Mouse (Mus musculus) fat pad, adult 2 months (tissue): ENCODE data around the gene Rsph3b.
"Not testable (repeated sequence)": the region's sequence is repeated elsewhere in the genome, so short reads cannot be mapped to it uniquely, and the experiment has no call there.

Experiments
- DNase-seq: peaks from one replicate; pipeline ENCODE4 v3.0.0-alpha.2; 2011; ENCODE audit warnings: low read depth, low spot score; ENCODE audit errors: extremely low read depth

The Rsph3b gene

DNA sequence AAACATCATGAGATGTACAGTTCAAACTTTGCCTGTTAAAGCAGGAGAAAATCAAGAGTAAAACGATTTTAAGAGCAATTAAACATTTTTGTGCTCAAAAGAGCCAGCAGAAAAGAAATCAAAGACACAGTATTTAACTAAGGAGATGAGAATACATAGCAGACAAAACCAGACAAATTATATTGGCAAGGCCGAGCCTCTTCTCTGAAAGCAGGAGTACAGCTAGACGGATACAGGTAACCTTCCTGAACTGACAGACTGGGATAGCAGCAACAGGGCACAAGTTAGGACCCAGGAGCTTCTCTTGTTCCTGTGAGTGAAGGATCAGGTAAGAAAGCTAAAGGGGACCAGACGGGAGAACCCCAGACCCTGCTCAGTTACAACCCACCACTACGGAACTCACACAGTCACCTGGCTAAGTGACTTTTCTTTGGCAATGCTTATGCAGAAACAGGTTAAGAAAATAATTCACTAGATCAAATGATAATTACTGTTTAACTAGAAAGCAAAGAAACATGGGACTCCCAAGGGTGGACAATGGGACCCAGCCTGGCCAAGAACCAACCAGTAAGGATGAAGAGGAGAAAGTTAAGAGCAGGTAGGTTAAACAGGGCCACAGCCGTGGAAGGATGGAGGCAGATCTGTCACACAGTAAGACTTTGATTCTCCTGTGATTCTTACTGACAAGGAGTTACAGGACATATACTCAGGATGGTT, 11.2 kb upstream of the Rsph3b start:
- DNase-seq: not testable (repeated sequence)

DNA sequence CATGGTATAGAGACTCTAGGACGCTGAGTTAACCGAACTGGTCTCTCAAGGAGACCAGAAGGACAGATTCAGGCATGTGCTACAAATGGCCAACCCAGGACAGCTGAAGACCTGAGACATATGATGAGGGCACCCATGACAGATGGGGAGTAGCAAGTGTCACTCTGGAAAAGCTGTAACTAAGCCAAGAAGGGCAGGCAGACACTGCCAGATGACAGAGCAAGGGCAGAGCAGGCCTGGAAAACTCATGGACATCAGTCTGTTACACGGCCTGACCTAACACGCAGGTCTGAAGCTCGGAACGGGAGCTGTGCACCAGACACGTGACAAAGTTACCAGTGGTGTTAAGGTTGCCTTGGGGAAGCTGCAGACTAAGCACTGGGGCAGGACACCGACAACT, 10.4 kb upstream of the Rsph3b start:
- not testable (repeated sequence) for DNase-seq

DNA sequence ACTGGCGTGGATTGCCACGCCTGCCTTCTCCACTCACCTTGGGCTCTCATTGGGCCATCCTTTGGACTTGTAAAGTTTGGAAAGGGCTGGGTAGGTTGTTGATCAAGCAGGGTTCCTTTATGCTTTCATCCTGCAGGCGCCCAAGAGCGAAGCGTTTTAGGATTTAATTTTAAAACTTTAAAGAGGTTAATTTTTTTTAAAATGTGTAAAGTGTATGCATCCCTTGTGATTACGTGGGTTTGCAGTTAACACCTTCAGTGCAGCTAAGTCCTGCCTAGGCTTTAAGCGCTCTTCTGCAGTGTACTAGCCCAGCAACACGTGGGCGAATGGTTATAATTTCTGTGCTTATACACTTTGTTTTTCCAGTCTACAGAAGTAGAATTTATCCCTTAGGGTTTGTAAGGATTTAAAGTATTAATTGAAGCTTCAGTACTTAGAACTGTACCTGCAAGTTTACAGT, 317 bp upstream of the Rsph3b start:
- DNase-seq: not testable (repeated sequence)

DNA sequence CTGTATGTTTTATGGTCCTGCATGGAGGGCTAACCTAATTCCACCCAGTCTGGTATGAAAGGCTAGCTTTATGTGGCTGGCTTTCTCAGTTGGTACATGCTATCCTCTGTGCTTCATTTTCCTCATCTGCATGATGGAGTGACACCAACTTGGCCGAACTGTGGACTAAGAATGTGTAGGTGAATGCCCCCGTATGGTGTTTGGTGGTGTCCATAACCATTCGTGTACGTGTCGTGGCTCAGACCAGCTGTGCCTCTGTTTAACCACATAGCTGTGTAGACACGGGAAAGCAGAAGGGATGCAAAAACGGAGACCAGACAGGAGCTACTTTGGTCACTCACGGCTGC, 872 bp downstream of the Rsph3b start:
- DNase-seq: not testable (repeated sequence)

DNA sequence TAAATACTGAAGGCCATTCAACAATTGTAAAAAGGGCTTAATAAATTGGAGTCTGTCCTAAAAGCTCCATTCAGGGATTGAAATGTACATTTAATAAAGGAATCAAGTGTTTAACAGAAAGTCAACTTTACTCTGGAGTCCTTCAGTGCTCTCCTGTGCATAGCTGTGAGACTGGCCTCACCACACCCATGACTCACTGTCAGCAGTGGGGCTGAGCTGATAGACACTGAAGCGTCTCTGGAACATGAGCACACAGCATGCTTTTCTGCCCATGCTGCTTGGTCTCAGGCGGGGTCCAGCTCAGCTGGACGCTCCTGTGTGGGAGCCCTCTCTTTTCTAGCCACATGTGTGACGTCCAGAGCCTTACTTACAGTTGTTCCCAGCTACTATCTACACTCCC, 5.9 kb downstream of the Rsph3b start:
- DNase-seq: not testable (repeated sequence)

DNA sequence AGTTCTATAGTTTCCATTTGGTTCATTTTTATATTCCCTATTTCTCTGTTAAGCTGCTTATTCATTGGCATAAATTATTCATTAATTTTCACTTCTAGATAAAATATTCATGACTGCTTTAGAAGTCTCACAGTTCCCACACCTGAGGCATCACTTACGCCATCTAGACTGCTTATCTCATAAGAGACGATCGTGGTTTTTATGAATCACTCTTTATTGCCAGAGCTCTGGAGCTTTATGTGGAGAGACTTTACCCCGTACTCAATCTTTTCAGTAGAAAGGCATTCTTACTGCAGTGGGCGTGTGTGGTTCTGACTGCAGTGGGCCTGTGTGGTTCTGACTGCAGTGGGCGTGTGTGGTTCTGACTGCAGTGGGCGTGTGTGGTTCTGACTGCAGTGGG, 16.9 kb downstream of the Rsph3b start:
- not testable (repeated sequence) for DNase-seq

DNA sequence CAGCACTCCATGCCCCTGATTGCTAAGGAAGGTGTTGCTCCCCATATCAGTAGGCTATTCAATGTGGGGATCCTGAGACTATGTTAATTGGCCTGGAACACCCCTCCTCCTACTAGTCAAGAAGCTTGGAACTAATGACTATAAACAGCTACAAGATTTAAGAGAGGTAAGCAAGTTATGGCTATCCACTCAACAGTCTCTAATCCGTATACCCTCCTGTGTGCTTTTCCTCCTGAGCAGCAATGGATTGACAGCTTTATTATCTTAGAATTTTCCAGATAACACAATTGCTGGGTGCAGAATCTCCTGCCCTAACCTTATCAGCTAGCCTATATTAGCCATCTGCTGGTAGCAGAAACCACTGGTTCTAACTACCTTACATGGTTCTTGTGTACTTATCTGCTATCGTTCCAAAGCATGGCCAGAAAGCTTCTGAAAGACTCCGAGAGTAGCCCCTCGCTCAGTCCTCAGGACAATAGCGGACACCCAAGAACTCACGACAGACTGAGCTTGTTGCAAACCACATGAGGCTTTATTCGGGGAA, 28.1 kb downstream of the Rsph3b start:
- not testable (repeated sequence) for DNase-seq

DNA sequence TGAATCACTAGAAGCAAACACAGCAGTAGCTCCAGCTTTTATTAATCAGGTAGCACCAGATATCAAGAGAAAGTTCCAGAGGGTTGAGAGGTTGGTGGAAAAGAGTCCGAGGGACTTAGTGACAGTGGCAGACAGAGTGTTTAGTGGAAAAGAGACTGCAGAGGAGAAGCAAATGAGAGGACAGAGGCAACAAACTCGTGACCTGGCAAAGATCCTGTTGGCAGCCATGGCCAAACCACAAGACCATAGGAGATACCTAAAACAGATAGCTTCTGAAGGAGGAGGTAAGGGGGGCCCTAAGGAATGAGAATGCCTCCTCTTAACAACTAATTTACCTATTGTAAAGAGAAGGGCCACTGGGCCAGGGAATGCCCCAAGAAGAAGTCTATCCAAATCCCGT, 29.1 kb downstream of the Rsph3b start:
- not testable (repeated sequence) for DNase-seq

DNA sequence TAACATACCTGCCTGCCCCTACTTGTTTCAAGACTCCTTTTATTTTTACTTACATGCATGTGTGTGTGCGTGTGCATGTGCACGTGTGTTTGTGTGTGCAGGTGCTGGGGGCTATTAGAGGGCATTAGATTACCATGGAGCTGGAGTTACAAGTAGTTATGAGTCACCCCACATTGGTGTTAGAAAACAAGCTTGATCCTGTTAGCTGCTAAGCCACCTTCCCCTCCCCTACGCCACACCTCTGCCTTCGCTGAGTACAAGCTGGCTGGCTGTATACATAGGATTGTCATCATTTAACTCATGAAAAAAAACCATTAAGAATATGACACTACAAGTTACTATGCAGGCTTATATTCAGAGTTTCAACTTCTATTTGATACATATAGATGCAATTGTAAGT, 33.2 kb downstream of the Rsph3b start:
- DNase-seq: not testable (repeated sequence)

DNA sequence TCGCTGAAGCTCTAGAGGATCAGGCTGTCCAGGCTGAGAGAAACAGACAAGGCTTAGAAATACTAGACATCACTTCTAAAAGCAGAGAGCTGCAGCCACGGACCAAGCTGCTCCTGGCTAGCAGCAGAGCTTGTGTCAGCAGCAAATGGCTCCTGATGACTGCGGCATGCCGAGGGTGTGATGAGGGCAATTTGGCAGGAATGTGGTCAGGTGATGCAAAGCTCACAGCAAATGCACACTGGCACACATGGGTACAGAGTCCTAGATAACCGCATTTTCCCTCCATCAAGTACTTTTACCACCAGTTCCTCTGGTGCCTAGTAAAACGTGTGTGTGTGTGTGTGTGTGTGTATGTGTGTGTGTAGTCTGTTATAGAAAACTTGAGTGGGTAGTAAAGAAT, 34.4 kb downstream of the Rsph3b start:
- DNase-seq: not testable (repeated sequence)

DNA sequence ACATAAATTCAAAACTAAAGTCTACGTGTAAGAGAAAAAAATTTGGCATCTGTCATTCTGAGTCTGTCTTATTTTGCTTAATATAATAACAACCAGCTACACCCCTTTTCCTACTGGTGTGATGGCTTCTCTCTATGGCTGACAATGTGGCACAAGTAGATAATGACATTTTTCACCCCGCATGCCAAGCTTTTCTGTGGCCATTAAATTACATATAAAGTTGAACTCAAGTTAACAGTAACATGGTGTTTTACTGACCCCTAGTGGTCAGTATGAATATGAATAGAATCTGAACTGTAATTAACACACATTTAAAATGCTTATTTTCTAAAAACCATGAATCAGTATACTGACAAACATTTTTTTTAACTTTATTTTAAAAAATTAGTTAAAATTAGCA, 48.1 kb downstream of the Rsph3b start:
- not testable (repeated sequence) for DNase-seq

DNA sequence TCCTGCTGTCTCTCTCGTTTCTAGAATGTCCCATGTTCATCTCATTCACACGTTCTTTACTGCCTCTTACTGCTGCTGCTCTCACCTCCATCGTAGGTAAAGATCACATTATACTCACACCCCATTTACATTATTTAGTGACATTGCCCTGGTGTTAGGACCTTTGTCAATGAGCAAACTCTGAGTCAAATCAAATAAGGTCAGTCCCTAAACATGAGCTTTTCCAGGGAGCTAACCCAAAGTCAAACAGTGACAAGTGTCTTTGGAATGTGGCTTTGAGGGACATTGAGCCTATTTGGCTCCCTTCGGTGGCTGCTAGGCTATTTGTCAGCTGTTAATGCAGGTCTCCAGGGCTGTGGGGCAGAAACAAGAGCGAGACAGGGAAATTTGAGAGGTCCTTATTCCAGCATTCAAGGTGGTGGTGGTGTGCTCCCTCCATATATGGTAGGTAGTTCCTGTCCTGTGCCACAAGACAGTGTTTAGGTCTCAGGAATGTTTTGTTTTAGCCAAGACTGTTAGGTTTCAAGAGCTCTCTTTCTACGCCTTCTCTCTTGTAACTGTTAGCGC, 50.4 kb downstream of the Rsph3b start:
- not testable (repeated sequence) for DNase-seq

DNA sequence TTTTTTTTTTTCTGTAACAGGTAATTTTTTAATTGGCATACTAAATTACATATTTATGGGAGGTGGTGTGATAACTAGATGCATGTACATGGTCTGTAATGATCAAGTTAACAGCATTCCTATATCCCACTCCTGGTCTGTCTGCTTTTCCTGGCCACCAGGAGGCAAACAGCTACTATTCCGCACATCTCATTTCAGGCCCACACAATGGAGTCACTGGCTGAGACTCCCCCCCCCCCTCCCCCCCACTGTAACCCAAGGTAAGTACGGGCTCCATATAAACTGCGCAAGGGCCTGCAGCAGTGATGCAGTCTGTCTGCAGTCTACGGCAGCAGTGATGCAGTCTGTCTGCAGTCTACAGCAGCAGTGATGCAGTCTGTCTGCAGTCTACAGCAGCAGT, 51.7 kb downstream of the Rsph3b start:
- DNase-seq: no peak

DNA sequence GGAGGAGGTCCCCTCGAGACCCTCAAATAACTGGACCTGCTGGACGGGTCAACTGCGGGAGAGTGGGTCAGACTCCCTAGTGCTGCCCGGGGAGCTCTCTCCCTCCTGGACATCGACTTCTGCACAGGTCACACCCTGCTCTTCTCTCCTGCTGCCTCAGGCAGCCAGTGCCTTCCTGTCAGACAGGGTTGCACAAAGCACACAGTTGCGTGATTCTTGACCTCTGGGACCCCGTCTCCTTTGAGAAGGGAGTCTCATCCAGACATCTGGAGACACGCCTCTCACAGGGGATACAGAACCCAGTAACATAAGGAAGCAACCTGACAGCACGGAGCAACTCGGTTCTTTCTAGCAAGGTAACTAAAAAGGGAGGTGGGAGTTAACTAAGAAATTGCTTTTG, 55.1 kb downstream of the Rsph3b start:
- DNase-seq: no peak

DNA sequence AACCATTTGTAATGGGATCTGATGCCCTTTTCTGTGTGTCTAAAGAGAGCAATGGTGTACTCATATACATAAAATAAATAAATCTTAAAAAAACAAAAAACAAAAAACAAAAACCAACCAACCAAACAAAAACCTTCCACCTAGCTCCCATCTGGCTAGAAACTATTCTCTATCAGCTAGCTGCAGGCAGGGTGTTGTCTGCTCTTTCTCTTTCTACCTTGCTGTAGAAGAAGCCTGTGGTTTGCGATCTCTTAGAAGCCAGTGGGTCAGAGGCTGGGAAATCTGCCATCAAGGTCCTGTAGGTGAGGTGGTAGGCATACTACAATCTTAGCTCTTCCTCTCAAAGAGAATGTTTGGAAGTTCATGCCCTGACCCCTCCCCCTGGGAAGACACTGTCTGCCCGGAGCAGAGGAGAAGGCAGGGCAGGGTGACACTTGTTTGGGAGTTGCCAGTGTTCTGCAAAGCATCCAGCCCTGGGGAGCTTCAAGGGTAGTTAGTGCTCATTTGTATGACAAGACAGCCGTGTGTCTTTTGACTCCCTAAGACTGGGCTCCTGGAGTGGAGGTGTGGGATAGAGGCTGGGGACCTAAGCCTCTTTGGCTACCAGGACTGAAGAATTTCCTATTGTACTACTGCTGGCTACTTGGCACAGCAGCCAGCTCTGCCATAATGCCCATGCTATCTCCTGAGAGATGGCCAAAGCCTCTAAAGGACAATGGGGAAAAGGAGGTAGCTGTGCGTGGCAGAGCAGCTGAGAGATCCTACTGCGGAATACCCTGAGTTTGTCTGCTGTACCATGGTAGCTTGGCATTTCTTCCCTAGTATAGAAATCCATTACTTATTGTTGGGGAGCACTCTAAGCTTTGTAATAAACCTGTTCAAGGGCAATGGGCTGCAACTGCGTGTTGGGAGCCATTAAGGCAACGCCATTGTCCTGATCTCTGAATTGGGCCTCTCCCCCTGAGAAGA, 56.2 kb downstream of the Rsph3b start:
- no peak for DNase-seq

DNA sequence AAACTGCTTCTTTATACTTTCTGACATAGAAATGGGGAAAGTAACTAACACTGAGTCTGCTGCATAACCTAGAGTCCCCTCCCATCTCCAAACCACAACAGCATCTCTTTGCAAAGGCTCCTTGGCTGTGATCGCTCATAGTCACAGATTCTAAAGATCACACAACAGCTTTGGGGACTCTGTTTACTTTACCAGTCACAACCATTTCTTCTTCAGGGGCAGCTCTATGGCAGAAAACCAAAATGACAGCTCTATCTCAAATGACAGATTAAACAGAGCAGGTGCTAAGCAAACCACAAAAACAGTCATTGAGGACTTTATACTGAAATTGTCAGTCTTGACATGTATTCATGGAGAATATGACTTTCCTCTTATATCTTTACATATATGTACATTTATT, 62.0 kb downstream of the Rsph3b start:
- no peak for DNase-seq

DNA sequence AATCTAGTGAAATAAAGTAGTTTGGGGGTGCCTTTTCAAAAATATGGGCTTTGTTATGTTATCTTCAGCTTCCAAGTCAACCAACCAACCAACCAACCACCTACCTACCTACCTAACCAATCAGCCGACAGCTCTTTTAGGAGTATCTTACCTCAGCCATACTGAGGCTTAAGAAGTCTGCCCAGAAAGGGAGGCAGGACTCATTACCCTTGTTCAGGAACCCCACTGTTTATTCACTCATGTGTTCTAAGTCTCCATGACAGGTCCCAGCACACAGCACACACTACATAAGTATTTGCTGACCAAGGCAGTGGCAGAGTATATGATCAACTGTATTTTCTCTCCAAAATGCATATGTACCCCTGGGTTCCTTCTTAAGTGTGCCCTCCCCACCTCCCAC, 64.0 kb downstream of the Rsph3b start:
- DNase-seq: no peak

DNA sequence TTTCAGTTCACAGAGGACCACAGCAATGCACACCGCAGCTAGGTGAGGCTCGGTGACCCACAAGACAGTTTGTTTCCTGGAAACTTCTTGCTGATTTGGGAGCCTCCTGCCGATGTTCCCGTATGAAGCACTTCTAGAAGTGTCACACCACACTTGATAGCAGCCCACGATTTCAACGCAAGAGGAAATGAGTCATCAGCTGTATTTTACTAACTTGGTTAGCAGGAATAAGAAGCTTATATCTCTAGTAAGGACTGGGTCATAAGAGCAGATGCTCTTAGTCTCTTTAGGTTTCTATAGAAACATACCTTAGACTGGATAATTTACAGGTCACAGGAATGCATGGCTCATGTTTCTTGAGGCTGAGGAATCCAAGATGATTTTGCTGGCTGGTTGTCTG, 67.2 kb downstream of the Rsph3b start:
- no peak for DNase-seq

DNA sequence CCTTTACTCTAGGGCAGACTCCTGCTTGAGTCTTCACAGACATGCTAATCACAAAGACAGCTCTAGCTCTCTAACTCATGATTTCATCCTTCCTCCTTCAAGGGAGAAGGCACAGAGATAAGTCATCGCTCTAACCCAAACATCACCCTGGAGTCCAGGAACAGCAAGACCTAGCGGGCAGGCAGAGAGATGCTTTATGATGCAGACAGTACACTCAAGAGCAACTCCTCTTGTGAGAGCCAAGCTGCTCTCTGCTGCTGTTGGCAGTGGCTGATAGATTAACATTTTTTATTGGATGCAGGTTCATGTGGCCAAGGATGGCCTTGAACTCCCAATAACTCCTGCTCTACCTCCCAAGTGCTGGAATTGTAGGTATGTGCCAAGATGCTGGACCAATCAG, 77.1 kb downstream of the Rsph3b start:
- DNase-seq: no peak

DNA sequence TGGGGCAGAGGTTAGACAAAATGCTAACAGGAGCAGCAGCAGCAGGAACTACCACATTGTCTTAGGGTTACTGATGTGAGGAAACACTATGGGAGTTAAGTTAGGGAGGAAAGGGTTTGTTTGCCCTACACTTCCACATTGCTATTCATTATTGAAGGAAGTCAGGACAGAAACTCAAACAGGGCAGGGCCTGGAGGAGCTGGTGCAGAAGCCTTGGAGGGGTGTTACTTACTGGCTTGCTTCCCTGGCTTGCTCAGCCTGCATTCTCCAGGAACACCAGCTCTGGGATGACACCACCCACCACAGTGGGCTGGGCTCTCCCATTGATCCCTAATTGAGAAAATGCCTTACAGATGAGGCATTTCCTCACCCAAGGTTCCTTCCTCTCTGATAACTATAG, 79.7 kb downstream of the Rsph3b start:
- no peak for DNase-seq

DNA sequence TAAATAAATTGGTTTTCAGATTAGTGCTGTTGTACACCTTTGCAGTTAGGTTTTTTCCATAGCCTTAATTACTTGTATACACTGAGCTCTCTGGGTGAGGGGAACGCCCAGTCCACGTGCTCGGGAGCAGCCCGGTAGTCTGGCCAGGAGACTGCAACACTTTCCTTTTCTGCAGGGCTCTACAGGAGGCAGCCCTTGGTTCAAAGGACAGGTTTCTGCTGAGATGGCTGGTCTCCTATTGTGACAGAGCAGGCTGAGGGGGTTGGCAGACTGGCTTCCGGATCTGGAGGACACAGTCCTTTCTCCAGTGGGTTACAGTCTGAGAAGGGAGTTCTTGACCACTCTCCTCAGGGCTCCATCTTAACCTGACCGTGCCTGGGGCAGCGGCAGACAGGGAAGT, 80.7 kb downstream of the Rsph3b start:
- no peak for DNase-seq
